Mouse (Mus musculus) megakaryocyte, embryonic 14.5 days (primary cell): ENCODE measurements at regions not wholly inside any gene's neighbourhood (a gene's known extent, or its start where the extent isn't known, plus 50 kb on each side); places are given as distances from the start of the nearest gene placed in this dataset.

Experiments used
- FLI1 ChIP-seq: IDR thresholded peaks from 2 replicates; pipeline ENCODE4 v1.6.1; 2012; ENCODE audit warnings: low read length, inconsistent platforms, mixed read lengths
- GATA1 ChIP-seq: IDR thresholded peaks from 3 replicates; pipeline ENCODE4 v1.6.1; 2012; ENCODE audit warnings: mixed read lengths, low read length, inconsistent platforms, borderline replicate concordance

DNA sequence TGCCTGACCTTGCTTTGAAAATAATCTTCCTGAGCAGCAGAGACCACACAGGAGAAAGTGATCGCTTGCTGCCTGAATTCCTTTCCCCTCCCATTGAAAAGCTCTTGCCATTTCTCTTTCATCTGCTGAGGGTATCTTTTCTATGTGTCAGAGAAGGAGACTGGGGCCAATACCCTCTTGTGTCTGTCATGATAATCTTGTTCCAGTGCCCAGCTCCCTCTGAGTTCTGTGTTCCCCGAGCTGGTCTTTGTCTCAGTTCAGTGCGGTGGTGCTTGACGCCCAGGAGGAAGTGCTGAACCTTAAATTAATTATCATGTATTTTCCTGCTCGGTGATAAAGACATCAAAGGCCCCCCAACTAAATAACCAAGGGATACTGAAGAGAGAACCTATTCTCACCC is 475.4 kb downstream of the Fgf9 start:
- TF ChIP-seq GATA1 (no peak), FLI1 (no peak)
